Mouse (Mus musculus) heart, embryonic 12.5 days (tissue): ENCODE data around the gene Ubash3b. TPM values are rescaled to one million over a fixed set of nuclear protein-coding genes. Genes with fewer than 3 reads are reported as not detected.
A peak's percentile ranks its signal among the peaks of the same experiment; 100 is the strongest.

Experiments used
- ATAC-seq: fragments of 200-750 bp; cut with Nextera tagmentation; 2 replicates; pipeline ENCODE4 v1.8.0; 2017; ENCODE audit warnings: moderate TSS enrichment, moderate library complexity; ENCODE audit not compliant: insufficient number of reproducible peaks, low FRiP score
- H3K27ac ChIP-seq: fragments of 300-500 bp; sonication (generic); 2 replicates; pipeline ENCODE4 v1.5.1; 2016; ENCODE audit warnings: mild to moderate bottlenecking, moderate library complexity; ENCODE audit not compliant: poor library complexity, severe bottlenecking
- H3K27me3 ChIP-seq: fragments of 300-500 bp; sonication (generic); replicated peaks from 2 replicates; pipeline ENCODE4 v1.6.1; 2016; ENCODE audit warnings: mild to moderate bottlenecking, moderate library complexity
- H3K36me3 ChIP-seq: fragments of 300-500 bp; sonication (generic); 2 replicates; pipeline ENCODE4 v1.6.1; 2016; ENCODE audit warnings: mild to moderate bottlenecking, moderate library complexity
- H3K4me1 ChIP-seq: fragments of 300-500 bp; sonication (generic); replicated peaks from 2 replicates; pipeline ENCODE4 v1.6.1; 2016; ENCODE audit warnings: mild to moderate bottlenecking
- H3K4me2 ChIP-seq: fragments of 300-500 bp; sonication (generic); 2 replicates; pipeline ENCODE4 v1.6.1; 2016; ENCODE audit warnings: mild to moderate bottlenecking, moderate library complexity
- H3K4me3 ChIP-seq: fragments of 300-500 bp; sonication (generic); 2 replicates; pipeline ENCODE4 v1.5.1; 2016; ENCODE audit warnings: mild to moderate bottlenecking
- H3K9ac ChIP-seq: fragments of 300-500 bp; sonication (generic); 2 replicates; pipeline ENCODE4 v1.6.1; 2016; ENCODE audit warnings: mild to moderate bottlenecking, moderate library complexity
- H3K9me3 ChIP-seq: fragments of 300-500 bp; sonication (generic); replicated peaks from 2 replicates; pipeline ENCODE4 v1.6.1; 2016; ENCODE audit warnings: mild to moderate bottlenecking, moderate library complexity
- WGBS: fragments of 180-500 bp; shearing (Covaris S2); methylation state at CpG from one replicate; pipeline ENCODE4 v1.1.7; 2016; 5-methylcytosine and 5-hydroxymethylcytosine counted together
- polyA plus RNA-seq: library from polyadenylated mRNA; unstranded; fragments of >200 nt; fragmentation: Nextera tagmentation; extraction: Ambion mirVana; gene quantifications from 2 replicates; pipeline ENCODE4 v1.2.1, GENCODE M21; 2016

Ubash3b gene
- polyA plus RNA-seq, 1 experiment from 2014 or later, result 13.3 TPM

GRCm38 (mm10) chr9:40989940-40990588 lies 171.4 kb downstream of the Ubash3b start:
- no peak for ATAC-seq
- no peak overlapping the region for H3K9ac ChIP-seq
- WGBS, result 43% methylated on average over 4 of the region's 4 CpGs
- H3K27me3 ChIP-seq, result 0 out of 2 replicates have a peak, but pooled peaks cover 4% of the 10 kb centered on the region
- no peak overlapping the region for H3K27ac ChIP-seq
- H3K4me2 ChIP-seq, result no peak overlapping the region
- no peak overlapping the region for H3K4me3 ChIP-seq
- H3K9me3 ChIP-seq, result no peaks in the 10 kb centered on the region
- H3K36me3 ChIP-seq, result no peaks in the 10 kb centered on the region
- no peaks in the 10 kb centered on the region for H3K4me1 ChIP-seq

- H3K27ac ChIP-seq, result no peak overlapping the region
- H3K4me3 ChIP-seq, result no peak overlapping the region
- H3K36me3 ChIP-seq, result no peaks in the 10 kb centered on the region
- no peak overlapping the region for H3K4me2 ChIP-seq
- ATAC-seq, result no peak
- no peak overlapping the region for H3K9ac ChIP-seq
- H3K4me1 ChIP-seq, result no peaks in the 10 kb centered on the region
- 62% methylated on average over 3 of the region's 3 CpGs for WGBS
- 0 out of 2 replicates have a peak, but pooled peaks cover 4% of the 10 kb centered on the region for H3K27me3 ChIP-seq
- H3K9me3 ChIP-seq, result no peaks in the 10 kb centered on the region
Observed at GRCm38 (mm10) chr9:40984313-40984712, 177.2 kb downstream of the Ubash3b start.

- H3K4me1 ChIP-seq, result no peaks in the 10 kb centered on the region
- H3K27ac ChIP-seq, result no peak overlapping the region
- no peak for ATAC-seq
- no peaks in the 10 kb centered on the region for H3K36me3 ChIP-seq
- no peak overlapping the region for H3K9ac ChIP-seq
- H3K27me3 ChIP-seq, result 0 out of 2 replicates have a peak, but pooled peaks cover 4% of the 10 kb centered on the region
- no peaks in the 10 kb centered on the region for H3K9me3 ChIP-seq
- H3K4me3 ChIP-seq, result no peak overlapping the region
- no peak overlapping the region for H3K4me2 ChIP-seq
- WGBS, result 80% methylated on average over 3 of the region's 3 CpGs
Observed at GRCm38 (mm10) chr9:40983758-40984157, 177.7 kb downstream of the Ubash3b start.

GRCm38 (mm10) chr9:40982480-40982879 lies 179.0 kb downstream of the Ubash3b start:
- H3K27me3 ChIP-seq, result no peaks in the 10 kb centered on the region
- H3K36me3 ChIP-seq, result no peaks in the 10 kb centered on the region
- H3K4me1 ChIP-seq, result no peaks in the 10 kb centered on the region
- H3K27ac ChIP-seq, result no peak overlapping the region
- no peaks in the 10 kb centered on the region for H3K9me3 ChIP-seq
- WGBS, result 35% methylated on average over 6 of the region's 6 CpGs
- no peak overlapping the region for H3K4me2 ChIP-seq
- no peak for ATAC-seq
- H3K9ac ChIP-seq, result no peak overlapping the region
- H3K4me3 ChIP-seq, result no peak overlapping the region

- H3K4me2 ChIP-seq, result no peak overlapping the region
- H3K36me3 ChIP-seq, result no peaks in the 10 kb centered on the region
- peaks cover 8% of the 10 kb centered on the region; the same call in 1 of the 2 replicates for H3K27me3 ChIP-seq
- ATAC-seq, result no peak
- no peak overlapping the region for H3K4me3 ChIP-seq
- no peaks in the 10 kb centered on the region for H3K9me3 ChIP-seq
- H3K9ac ChIP-seq, result no peak overlapping the region
- no peaks in the 10 kb centered on the region for H3K4me1 ChIP-seq
- 76% methylated on average over 11 of the region's 11 CpGs for WGBS
- no peak overlapping the region for H3K27ac ChIP-seq
Observed at GRCm38 (mm10) chr9:40974042-40974801, 187.3 kb downstream of the Ubash3b start.

GRCm38 (mm10) chr9:40964418-40964714 lies 197.1 kb downstream of the Ubash3b start:
- Histone ChIP-seq H3K27ac (no peak overlapping the region), H3K4me2 (peak overlapping the region; percentile 93), H3K27me3 (peaks cover 55% of the 10 kb centered on the region), H3K4me1 (peaks cover 11% of the 10 kb centered on the region), H3K9ac (no peak overlapping the region), H3K9me3 (no peaks in the 10 kb centered on the region), H3K4me3 (peak overlapping the region; percentile 56), H3K36me3 (no peaks in the 10 kb centered on the region)
- ATAC-seq, result no peak
- 22% methylated on average over 7 of the region's 7 CpGs for WGBS

GRCm38 (mm10) chr9:40963586-40964417 lies 197.7 kb downstream of the Ubash3b start, which contains the start of gene Jhy:
TSS of gene Jhy (minus strand) at chr9:40964118.
- Histone ChIP-seq H3K36me3 (no peaks in the 10 kb centered on the region), H3K9me3 (no peaks in the 10 kb centered on the region), H3K4me1 (peaks cover 11% of the 10 kb centered on the region), H3K27ac (no peak within 1 kb of the TSS), H3K9ac (peak within 1 kb of the TSS; percentile 62), H3K4me2 (peak within 1 kb of the TSS; percentile 93), H3K27me3 (peaks cover 55% of the 10 kb centered on the region), H3K4me3 (peak within 1 kb of the TSS; percentile 56)
- 2% methylated on average over 48 of the region's 51 CpGs for WGBS
- ATAC-seq, result no peak

GRCm38 (mm10) chr9:40961401-40961800 lies 200.1 kb downstream of the Ubash3b start:
- no peaks in the 10 kb centered on the region for H3K9me3 ChIP-seq
- no peak overlapping the region for H3K4me3 ChIP-seq
- H3K9ac ChIP-seq, result no peak overlapping the region
- WGBS, result 84% methylated on average over 3 of the region's 3 CpGs
- H3K27me3 ChIP-seq, result peaks cover 58% of the 10 kb centered on the region
- no peak overlapping the region for H3K4me2 ChIP-seq
- ATAC-seq, result no peak
- H3K4me1 ChIP-seq, result peaks cover 11% of the 10 kb centered on the region
- H3K36me3 ChIP-seq, result no peaks in the 10 kb centered on the region
- H3K27ac ChIP-seq, result no peak overlapping the region

Other genes starting within 250 kb of the Ubash3b start
- not detected in 2 replicates for gene Jhy, start 197.6 kb downstream of the Ubash3b start, polyA plus RNA-seq
- gene Crtam, start 157.1 kb downstream of the Ubash3b start, polyA plus RNA-seq, result 0.17 and 0.18 TPM in 2 replicates